Mouse (Mus musculus) brain, embryonic 14.5 days (tissue): ENCODE results near the gene Slco4a1.

Experiments used
- CTCF ChIP-seq: fragments of 200-500 bp; IDR thresholded peaks from 2 replicates; pipeline ENCODE4 v1.5.1; 2012; ENCODE audit warnings: inconsistent platforms, mild to moderate bottlenecking, moderate library complexity, borderline replicate concordance; ENCODE audit not compliant: insufficient read depth, insufficient read length; ENCODE audit errors: extremely low read depth
- POLR2A ChIP-seq: fragments of 200-500 bp; IDR thresholded peaks from 2 replicates; pipeline ENCODE4 v1.6.1; 2012; ENCODE audit warnings: mild to moderate bottlenecking, inconsistent platforms, borderline replicate concordance; ENCODE audit not compliant: poor library complexity, insufficient read depth, insufficient read length, severe bottlenecking; ENCODE audit errors: extremely low read depth

DNA sequence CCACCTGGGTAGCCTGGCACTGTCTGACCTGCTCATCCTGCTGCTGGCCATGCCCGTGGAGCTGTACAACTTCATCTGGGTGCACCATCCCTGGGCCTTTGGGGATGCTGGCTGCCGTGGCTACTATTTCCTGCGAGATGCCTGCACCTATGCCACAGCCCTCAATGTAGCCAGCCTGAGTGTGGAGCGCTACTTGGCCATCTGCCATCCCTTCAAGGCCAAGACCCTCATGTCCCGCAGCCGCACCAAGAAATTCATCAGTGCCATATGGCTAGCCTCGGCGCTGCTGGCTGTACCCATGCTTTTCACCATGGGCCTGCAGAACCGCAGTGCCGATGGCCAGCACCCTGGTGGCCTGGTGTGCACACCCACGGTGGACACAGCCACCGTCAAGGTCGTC, 44.7 kb downstream of the Slco4a1 start:
- TF ChIP-seq CTCF (no peak), POLR2A (no peak)
